Mouse (Mus musculus): Measurements from ENCODE around the gene Gria4. TPM values are rescaled to one million over a fixed set of nuclear protein-coding genes. Genes with fewer than 3 reads are reported as not detected.
"Not testable (repeated sequence)": the region's sequence is repeated elsewhere in the genome, so short reads cannot be mapped to it uniquely, and the experiment has no call there.

Gene Gria4
- polyA plus RNA-seq, 1 experiment from 2014 or later, result 20.6 TPM

- ATAC-seq (ENCODE audit: low read depth), result no peak
- Histone ChIP-seq H3K4me2 (no peak overlapping the region), H3K27me3 (no peaks in the 10 kb centered on the region), H3K27ac (replicated peaks) (no peak overlapping the region), H3K36me3 (no peaks in the 10 kb centered on the region), H3K4me1 (replicated peaks) (no peaks in the 10 kb centered on the region), H3K4me3 (no peak overlapping the region), H3K9ac (no peak overlapping the region), H3K9me3 (no peaks in the 10 kb centered on the region)
- WGBS, result 22% methylated on average over 2 of the region's 2 CpGs
These were observed 353.1 kb downstream of the Gria4 start for GRCm38 (mm10) chr9:4442908-4443307.

DNA sequence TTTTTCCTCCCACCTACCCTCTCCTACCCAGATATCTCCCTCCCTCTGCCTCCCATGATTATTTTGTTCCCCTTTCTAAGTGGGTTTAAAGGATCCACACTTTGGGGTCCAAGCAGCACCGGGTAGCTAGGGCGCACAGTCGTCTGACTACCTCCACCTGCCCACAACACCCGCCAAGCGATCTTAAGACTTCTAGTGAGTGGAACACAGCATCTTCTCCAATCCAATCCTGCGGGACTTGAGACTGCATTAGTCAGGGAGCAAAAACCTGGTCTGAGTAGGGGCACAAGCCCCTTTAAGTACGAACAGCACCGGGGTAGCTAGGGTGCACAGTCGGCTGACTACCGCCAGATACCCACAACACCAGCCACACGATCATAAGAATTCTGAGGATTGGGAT lies 395.2 kb downstream of the Gria4 start:
- H3K9ac ChIP-seq; H3K4me3 ChIP-seq; ATAC-seq (ENCODE audit: low read depth); H3K4me2 ChIP-seq; H3K27me3 ChIP-seq; H3K27ac ChIP-seq (replicated peaks); H3K4me1 ChIP-seq (replicated peaks); H3K36me3 ChIP-seq: not testable (repeated sequence)
- WGBS, result 92% methylated on average over 11 of the region's 11 CpGs
- peaks cover 22% of the 10 kb centered on the region; the same call in 1 of the 2 replicates for H3K9me3 ChIP-seq

GRCm38 (mm10) chr9:4376640-4377120 lies 419.4 kb downstream of the Gria4 start:
- peak overlapping the region; percentile 63 for H3K4me2 ChIP-seq
- no peak; the same call in 1 of the 2 replicates for ATAC-seq (ENCODE audit: low read depth)
- no peaks in the 10 kb centered on the region for H3K27me3 ChIP-seq
- WGBS, result 0% methylated on average over 15 of the region's 15 CpGs
- H3K36me3 ChIP-seq, result no peaks in the 10 kb centered on the region
- peak overlapping the region; percentile 68 for H3K4me3 ChIP-seq
- H3K9ac ChIP-seq, result peak overlapping the region; percentile 74
- no peaks in the 10 kb centered on the region for H3K9me3 ChIP-seq
- peaks cover 35% of the 10 kb centered on the region for H3K4me1 ChIP-seq (replicated peaks)
- peak overlapping the region; percentile 59; the same call in 1 of the 2 replicates for H3K27ac ChIP-seq (replicated peaks)

DNA sequence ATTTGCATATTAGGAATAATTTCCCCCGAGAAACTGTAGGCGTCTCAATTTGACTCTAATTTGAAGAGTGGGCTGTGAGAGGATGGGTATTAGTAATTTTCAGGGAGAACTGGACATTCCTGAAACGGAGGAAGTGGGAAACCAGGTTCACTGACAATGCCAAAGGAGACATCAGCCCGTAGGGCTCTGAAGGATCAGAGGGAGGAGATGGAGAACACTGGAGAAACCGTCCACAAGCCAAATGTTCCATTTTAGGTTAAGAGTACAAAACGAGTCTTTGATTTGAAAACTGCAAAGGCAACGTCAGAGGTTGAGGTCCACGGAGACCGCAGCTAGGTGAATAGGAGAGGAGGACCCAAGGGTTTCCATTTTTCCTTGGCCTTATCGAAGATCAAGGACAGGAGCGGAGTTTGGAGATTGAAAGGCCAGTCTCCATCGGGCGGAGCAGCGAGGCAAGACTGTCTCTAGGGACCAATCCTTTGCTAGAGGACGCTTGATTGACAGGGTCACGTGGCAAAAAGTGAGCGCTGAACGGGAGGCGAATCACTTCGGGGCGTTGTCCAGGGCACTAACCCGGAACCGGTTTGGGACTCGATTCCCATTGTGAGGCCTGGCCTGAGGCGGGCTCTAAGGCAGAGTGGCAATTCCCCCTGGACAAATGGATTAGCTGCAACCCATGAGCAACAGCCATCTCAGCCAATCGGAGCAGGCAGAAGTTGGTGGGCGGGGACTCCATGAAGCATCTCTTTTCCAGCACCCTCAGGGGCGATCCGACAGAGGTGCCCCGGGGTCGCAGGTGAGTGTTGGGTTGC lies 420.0 kb downstream of the Gria4 start, which contains the start of gene Msantd4:
Gene Msantd4, plus strand, starts transcription at position 735 of the 812 bp plus-strand sequence.
- peak; percentile 100 for ATAC-seq (ENCODE audit: low read depth)
- peak within 1 kb of the TSS; percentile 86 for H3K27ac ChIP-seq (replicated peaks)
- 1% methylated on average over 31 of the region's 31 CpGs for WGBS

More for the DNA sequence above, 420.0 kb downstream of the Gria4 start, which contains the start of gene Msantd4:
- Histone ChIP-seq H3K4me2 (peak within 1 kb of the TSS; percentile 63), H3K9me3 (no peaks in the 10 kb centered on the region), H3K4me3 (peak within 1 kb of the TSS; percentile 68), H3K4me1 (replicated peaks) (peaks cover 33% of the 10 kb centered on the region), H3K9ac (peak within 1 kb of the TSS; percentile 74), H3K27me3 (no peaks in the 10 kb centered on the region), H3K36me3 (no peaks in the 10 kb centered on the region)

Small RNA genes lying within 50 kb of the gene (microRNA-seq; reads per million reads assigned to microRNA genes)
- gene Gm23811, result not detected
- gene Gm23992, result not detected
